Mouse (Mus musculus): Measurements from ENCODE around the gene Pim2. TPM values are rescaled to one million over a fixed set of nuclear protein-coding genes. Genes with fewer than 3 reads are reported as not detected.

Gene Pim2
- 19.7 and 20.8 TPM in 2 replicates for polyA plus RNA-seq (2012; rRNA removed)

GRCm38 (mm10) chrX:7878007-7878419 lies at the start of gene Pim2:
TSS of gene Pim2 (plus strand) at chrX:7878262.

GRCm38 (mm10) chrX:7841163-7842162 lies 36.6 kb upstream of the Pim2 start, which contains the start of gene Otud5:
TSS of gene Otud5 (plus strand) at chrX:7841364.

GRCm38 (mm10) chrX:7883841-7884567 lies 5.9 kb downstream of the Pim2 start, which contains the start of gene Slc35a2:
TSS of gene Slc35a2 (plus strand) at chrX:7884028.

GRCm38 (mm10) chrX:7898880-7899874 lies 21.1 kb downstream of the Pim2 start, which contains the start of the genes Pqbp1 and Timm17b:
TSS of gene Pqbp1 (minus strand) at chrX:7899269.
TSS of gene Timm17b (plus strand) at chrX:7899357.

GRCm38 (mm10) chrX:7907735-7908134 lies 29.7 kb downstream of the Pim2 start, which contains the start of gene Gm10491:
TSS of gene Gm10491 (minus strand) at chrX:7907835.

GRCm38 (mm10) chrX:7909242-7909641 lies 31.2 kb downstream of the Pim2 start, which contains the start of gene Gm10490:
TSS of gene Gm10490 (plus strand) at chrX:7909542.

GRCm38 (mm10) chrX:7919601-7920383 lies 41.7 kb downstream of the Pim2 start, which contains the start of gene Pcsk1n:
TSS of gene Pcsk1n (plus strand) at chrX:7919822.

GRCm38 (mm10) chrX:7928270-7928790 lies 50.3 kb downstream of the Pim2 start, which contains the start of gene Eras:
TSS of gene Eras (minus strand) at chrX:7928607.

Other genes starting within 250 kb of the Pim2 start
- gene Syp, start 239.8 kb upstream of the Pim2 start, polyA plus RNA-seq (2012; rRNA removed): 161 and 177 TPM in 2 replicates
- gene Prickle3, start 221.0 kb upstream of the Pim2 start, polyA plus RNA-seq (2012; rRNA removed): 3.5 and 6.4 TPM in 2 replicates
- 46.2 and 64.5 TPM in 2 replicates for gene Plp2, start 206.9 kb upstream of the Pim2 start, polyA plus RNA-seq (2012; rRNA removed)
- gene Magix, start 197.0 kb upstream of the Pim2 start, polyA plus RNA-seq (2012; rRNA removed): 0.20 and 0.29 TPM in 2 replicates
- 29.7 and 33.7 TPM in 2 replicates for gene Gpkow, start 181.1 kb upstream of the Pim2 start, polyA plus RNA-seq (2012; rRNA removed)
- gene Wdr45, start 163.9 kb upstream of the Pim2 start, polyA plus RNA-seq (2012; rRNA removed): 47.9 and 48.4 TPM in 2 replicates
- gene Gm45208, start 156.0 kb upstream of the Pim2 start, polyA plus RNA-seq (2012; rRNA removed): 0.57 and 0.83 TPM in 2 replicates
- 99.6 and 106 TPM in 2 replicates for gene Praf2, start 149.8 kb upstream of the Pim2 start, polyA plus RNA-seq (2012; rRNA removed)
- 60.1 and 61.7 TPM in 2 replicates for gene Ccdc120, start 127.4 kb upstream of the Pim2 start, polyA plus RNA-seq (2012; rRNA removed)
- gene Tfe3, start 115.7 kb upstream of the Pim2 start, polyA plus RNA-seq (2012; rRNA removed): 17.1 and 19.2 TPM in 2 replicates
- gene Gripap1, start 88.5 kb upstream of the Pim2 start, polyA plus RNA-seq (2012; rRNA removed): 93.9 and 102 TPM in 2 replicates
- gene Kcnd1, start 56.0 kb upstream of the Pim2 start, polyA plus RNA-seq (2012; rRNA removed): 4.7 and 5.3 TPM in 2 replicates
- 59.6 and 60.4 TPM in 2 replicates for gene Otud5, start 36.9 kb upstream of the Pim2 start, polyA plus RNA-seq (2012; rRNA removed)
- 41.6 and 47.2 TPM in 2 replicates for gene Slc35a2, start 5.8 kb downstream of the Pim2 start, polyA plus RNA-seq (2012; rRNA removed)
- gene Pqbp1, start 21.0 kb downstream of the Pim2 start, polyA plus RNA-seq (2012; rRNA removed): 217 and 234 TPM in 2 replicates
- 55.3 and 58.3 TPM in 2 replicates for gene Timm17b, start 21.1 kb downstream of the Pim2 start, polyA plus RNA-seq (2012; rRNA removed)
- not detected in 2 replicates for gene Gm10491, start 29.6 kb downstream of the Pim2 start, polyA plus RNA-seq (2012; rRNA removed)
- not detected in 2 replicates for gene Gm10490, start 31.3 kb downstream of the Pim2 start, polyA plus RNA-seq (2012; rRNA removed)
- gene Pcsk1n, start 41.6 kb downstream of the Pim2 start, polyA plus RNA-seq (2012; rRNA removed): 65.2 and 75.6 TPM in 2 replicates
- gene Eras, start 50.3 kb downstream of the Pim2 start, polyA plus RNA-seq (2012; rRNA removed): 0.15 and 0.21 TPM in 2 replicates
- 111 and 113 TPM in 2 replicates for gene Hdac6, start 69.6 kb downstream of the Pim2 start, polyA plus RNA-seq (2012; rRNA removed)
- gene Gata1, start 99.8 kb downstream of the Pim2 start, polyA plus RNA-seq (2012; rRNA removed): 0.33 and 0.34 TPM in 2 replicates
- gene Glod5, start 140.2 kb downstream of the Pim2 start, polyA plus RNA-seq (2012; rRNA removed): 0.26 and 0.44 TPM in 2 replicates
- 52.8 and 56.5 TPM in 2 replicates for gene Suv39h1, start 196.5 kb downstream of the Pim2 start, polyA plus RNA-seq (2012; rRNA removed)
- gene Was, start 212.2 kb downstream of the Pim2 start, polyA plus RNA-seq (2012; rRNA removed): 1.0 and 1.1 TPM in 2 replicates

Measured in central nervous system, embryonic 14 days (tissue).